Mouse (Mus musculus) ovary, adult 2 months (tissue): ENCODE data around the gene Prrg2. TPM values are rescaled to one million over a fixed set of nuclear protein-coding genes. Genes with fewer than 3 reads are reported as not detected.

Source experiments
- polyA plus RNA-seq: library from polyadenylated mRNA; depleted of rRNA; stranded (reverse); fragments of >200 nt; gene quantifications from 2 replicates; pipeline ENCODE4 v1.2.3, GENCODE M21; 2012; rRNA removed

Prrg2 gene
- polyA plus RNA-seq: 90.9 and 100 TPM in 2 replicates

GRCm38 (mm10) chr7:45062239-45062835, at the start of gene Prrg2, which contains the start of gene Nosip:
Gene Prrg2, minus strand, starts transcription at chr7:45062677.
Gene Nosip, plus strand, starts transcription at chr7:45062429.

GRCm38 (mm10) chr7:45103652-45104180, 41.2 kb upstream of the Prrg2 start, which contains the start of gene Fcgrt:
Gene Fcgrt, minus strand, starts transcription at chr7:45103851.

DNA sequence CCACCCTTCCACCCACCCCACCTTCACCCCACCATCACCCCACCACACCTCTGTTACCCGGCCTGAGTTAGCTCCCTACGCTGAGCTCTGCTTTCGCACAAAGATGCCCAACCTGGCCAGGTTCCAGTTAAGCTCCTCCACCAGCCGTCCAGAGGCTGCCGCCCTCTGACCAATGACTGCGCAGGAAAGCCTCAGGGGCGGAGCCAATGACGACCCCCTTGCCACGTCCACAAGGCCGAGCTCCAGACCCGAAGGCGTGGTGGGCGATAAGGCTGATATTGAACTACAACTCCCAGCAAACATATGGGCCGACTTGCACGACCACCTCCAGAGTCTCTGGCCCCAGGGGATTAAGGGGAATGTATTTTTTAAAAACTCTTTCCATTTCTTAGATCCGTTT, 29.6 kb upstream of the Prrg2 start, which contains the start of gene Rcn3:
Gene Rcn3 (minus strand): TSS at position 174 of the 400 bp plus-strand sequence.

DNA sequence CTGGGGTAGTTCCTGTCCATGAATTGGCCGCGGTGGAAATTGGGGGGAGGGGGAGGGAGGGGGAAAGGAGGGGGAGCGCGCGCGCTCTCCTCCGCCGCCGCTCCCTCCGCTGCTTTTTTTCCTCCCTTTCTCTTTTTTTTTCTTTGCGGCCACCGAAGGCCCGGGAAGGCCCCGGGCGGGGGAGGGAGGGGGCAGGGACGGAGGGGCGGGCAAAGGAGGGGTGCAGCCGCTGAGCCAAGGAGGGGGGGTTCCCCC, 9.7 kb downstream of the Prrg2 start, which contains the start of gene Prr12:
Gene Prr12 (minus strand): TSS at position 20 of the 255 bp plus-strand sequence.

GRCm38 (mm10) chr7:45017242-45018061, 45.0 kb downstream of the Prrg2 start, which contains the start of gene Rras:
Gene Rras, plus strand, starts transcription at chr7:45017961.

DNA sequence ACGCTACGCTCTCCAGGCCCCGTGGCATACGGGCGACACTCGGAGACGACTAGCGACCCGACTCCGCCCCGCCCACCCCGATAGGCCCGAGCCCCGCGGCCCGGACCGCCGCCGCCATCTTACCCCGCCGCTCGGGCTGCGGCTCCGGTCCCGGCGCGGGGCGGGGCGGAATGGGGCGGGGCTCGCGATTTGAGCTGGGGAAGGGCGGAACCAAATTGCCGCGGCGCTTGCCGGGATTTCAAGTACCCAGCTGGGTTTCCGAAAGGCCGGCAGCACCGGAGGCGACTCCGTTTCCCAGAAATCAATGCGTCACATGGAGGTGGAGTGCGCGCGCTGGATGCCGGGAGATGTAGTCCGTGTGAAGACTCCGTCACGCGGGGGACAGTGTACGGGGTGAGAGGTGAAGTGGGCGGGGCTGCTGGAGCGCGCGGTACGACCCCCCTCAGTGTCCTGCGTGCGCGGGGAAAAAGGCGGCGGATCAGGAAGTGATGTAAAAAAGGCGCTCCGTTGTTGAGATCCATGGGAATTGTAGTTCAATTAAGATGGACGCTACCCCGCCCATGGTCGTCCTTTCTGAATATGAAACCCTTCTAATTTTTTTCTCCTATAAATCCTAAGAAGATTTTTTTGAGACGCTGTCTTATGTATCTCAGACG, 46.4 kb downstream of the Prrg2 start, which contains the start of gene Scaf1:
Gene Scaf1 (minus strand): TSS at position 407 of the 656 bp plus-strand sequence.

Other genes starting within 250 kb of the Prrg2 start
- gene Nup62, start 246.6 kb downstream of the Prrg2 start, polyA plus RNA-seq: 121 and 156 TPM in 2 replicates
- gene Il4i1, start 246.3 kb downstream of the Prrg2 start, polyA plus RNA-seq: 3.7 and 5.0 TPM in 2 replicates
- 231 and 322 TPM in 2 replicates for gene Atf5, start 246.0 kb downstream of the Prrg2 start, polyA plus RNA-seq
- gene Akt1s1, start 213.7 kb downstream of the Prrg2 start, polyA plus RNA-seq: 475 and 657 TPM in 2 replicates
- gene Tbc1d17, start 213.6 kb downstream of the Prrg2 start, polyA plus RNA-seq: 147 and 164 TPM in 2 replicates
- gene Pnkp, start 205.5 kb downstream of the Prrg2 start, polyA plus RNA-seq: 65.1 and 72.1 TPM in 2 replicates
- gene Ptov1, start 192.9 kb downstream of the Prrg2 start, polyA plus RNA-seq: 762 and 793 TPM in 2 replicates
- gene Med25, start 170.0 kb downstream of the Prrg2 start, polyA plus RNA-seq: 274 and 494 TPM in 2 replicates
- gene Fuz, start 166.6 kb downstream of the Prrg2 start, polyA plus RNA-seq: 133 and 143 TPM in 2 replicates
- gene Ap2a1, start 133.2 kb downstream of the Prrg2 start, polyA plus RNA-seq: 132 and 136 TPM in 2 replicates
- 0.08 TPM in 1 of 2 replicates, not detected in the other for gene Tsks, start 119.5 kb downstream of the Prrg2 start, polyA plus RNA-seq
- gene Cpt1c, start 87.8 kb downstream of the Prrg2 start, polyA plus RNA-seq: 61.1 and 66.1 TPM in 2 replicates
- gene Prmt1, start 76.1 kb downstream of the Prrg2 start, polyA plus RNA-seq: 364 and 448 TPM in 2 replicates
- 154 and 158 TPM in 2 replicates for gene Irf3, start 65.0 kb downstream of the Prrg2 start, polyA plus RNA-seq
- 43.3 and 49.2 TPM in 2 replicates for gene Bcl2l12, start 64.0 kb downstream of the Prrg2 start, polyA plus RNA-seq
- 116 and 132 TPM in 2 replicates for gene Scaf1, start 46.3 kb downstream of the Prrg2 start, polyA plus RNA-seq
- 161 and 171 TPM in 2 replicates for gene Rras, start 44.7 kb downstream of the Prrg2 start, polyA plus RNA-seq
- 17.5 and 18.4 TPM in 2 replicates for gene Prr12, start 9.8 kb downstream of the Prrg2 start, polyA plus RNA-seq
- gene Nosip, start 248 bp downstream of the Prrg2 start, polyA plus RNA-seq: 157 and 163 TPM in 2 replicates
- gene Rcn3, start 29.5 kb upstream of the Prrg2 start, polyA plus RNA-seq: 537 and 545 TPM in 2 replicates
- 132 and 135 TPM in 2 replicates for gene Fcgrt, start 41.2 kb upstream of the Prrg2 start, polyA plus RNA-seq
- 173 and 237 TPM in 2 replicates for gene Rps11, start 61.8 kb upstream of the Prrg2 start, polyA plus RNA-seq
- 1,241 and 3,203 TPM in 2 replicates for gene Rpl13a, start 66.1 kb upstream of the Prrg2 start, polyA plus RNA-seq
- 1.9 TPM in 1 of 2 replicates, not detected in the other for gene Gm45713, start 73.6 kb upstream of the Prrg2 start, polyA plus RNA-seq
- gene Flt3l, start 73.8 kb upstream of the Prrg2 start, polyA plus RNA-seq: 38.5 and 68.0 TPM in 2 replicates
- gene Pih1d1, start 91.6 kb upstream of the Prrg2 start, polyA plus RNA-seq: 60.2 and 64.9 TPM in 2 replicates
- 87.7 and 97.6 TPM in 2 replicates for gene Aldh16a1, start 91.9 kb upstream of the Prrg2 start, polyA plus RNA-seq
- gene Slc17a7, start 101.3 kb upstream of the Prrg2 start, polyA plus RNA-seq: 0.17 and 0.20 TPM in 2 replicates
- gene Gfy, start 116.9 kb upstream of the Prrg2 start, polyA plus RNA-seq: not detected in 2 replicates
- gene Pth2, start 118.3 kb upstream of the Prrg2 start, polyA plus RNA-seq: not detected in 2 replicates
- gene Ccdc155, start 142.2 kb upstream of the Prrg2 start, polyA plus RNA-seq: 3.1 and 4.1 TPM in 2 replicates
- 2.1 and 3.3 TPM in 2 replicates for gene Dkkl1, start 149.5 kb upstream of the Prrg2 start, polyA plus RNA-seq
- gene Tead2, start 153.1 kb upstream of the Prrg2 start, polyA plus RNA-seq: 119 and 183 TPM in 2 replicates
- 13.2 and 14.5 TPM in 2 replicates for gene Cd37, start 176.4 kb upstream of the Prrg2 start, polyA plus RNA-seq
- gene Slc6a16, start 178.4 kb upstream of the Prrg2 start, polyA plus RNA-seq: 0.15 and 0.40 TPM in 2 replicates
- gene Slc6a21, start 214.8 kb upstream of the Prrg2 start, polyA plus RNA-seq: 0.24 TPM in 1 of 2 replicates, not detected in the other